ENCODE assay signal across 10 mouse cellular contexts in genomic region chr15:77830481-77831137, GRCm38 (mm10). TPM values are rescaled to one million over a fixed set of nuclear protein-coding genes. Genes with fewer than 3 reads are reported as not detected.
DNase-seq lines count a peak whose midpoint lies in the region; ATAC-seq and TF ChIP-seq lines count a peak whose summit lies in the region.
"Had no signal": no experiment of that assay in that cellular context is flagged by ENCODE, and none has a peak within 500 bp of the region (broad histone marks: within the 10 kb centered on the region; RNA-seq: fewer than 3 reads in every experiment).

No protein-coding gene starts in this region.

- no peaks in the 10 kb centered on the region for H3K27me3 ChIP-seq in heart, embryonic 15.5 days
- H3K27me3 ChIP-seq in limb, embryonic 15.5 days, result no peaks in the 10 kb centered on the region
- H3K27me3 ChIP-seq in stomach, postnatal 0 days (ENCODE audit: control insufficient read depth, insufficient read depth, low read length), result no peaks in the 10 kb centered on the region
- H3K27me3 ChIP-seq in hindbrain, postnatal 0 days (ENCODE audit: insufficient read depth, low read length), result no peaks in the 10 kb centered on the region

- no peak for TF ChIP-seq EP300 in stomach, postnatal 0 days (optimal IDR thresholded peaks at IDR 0.05)

- H3K4me3 ChIP-seq in heart, embryonic 15.5 days, result no peak overlapping the region
- no peak overlapping the region for H3K4me3 ChIP-seq in limb, embryonic 15.5 days
- no peak overlapping the region for H3K4me3 ChIP-seq in stomach, postnatal 0 days (ENCODE audit: low read depth, low read length)
- H3K4me3 ChIP-seq in hindbrain, postnatal 0 days (ENCODE audit: low read length), result no peak overlapping the region

- H3K9ac ChIP-seq in heart, embryonic 15.5 days, result no peak overlapping the region
- no peak overlapping the region for H3K9ac ChIP-seq in limb, embryonic 15.5 days
- H3K9ac ChIP-seq in stomach, postnatal 0 days (ENCODE audit: low read length), result no peak overlapping the region
- no peak overlapping the region for H3K9ac ChIP-seq in hindbrain, postnatal 0 days (replicated peaks; ENCODE audit: low read length)

- WGBS in heart, embryonic 15.5 days, result 74% methylated on average over 5 of the region's 5 CpGs
- 67% methylated on average over 5 of the region's 5 CpGs for WGBS in limb, embryonic 15.5 days
- WGBS in stomach, postnatal 0 days, result 50% methylated on average over 5 of the region's 5 CpGs
- 90% methylated on average over 5 of the region's 5 CpGs for WGBS in hindbrain, postnatal 0 days

- no peaks in the 10 kb centered on the region; the same call in none of the 2 replicates for H3K36me3 ChIP-seq in heart, embryonic 15.5 days
- 0 out of 2 replicates have a peak, but pooled peaks cover 14% of the 10 kb centered on the region for H3K36me3 ChIP-seq in limb, embryonic 15.5 days
- 0 out of 2 replicates have a peak, but pooled peaks cover 3% of the 10 kb centered on the region for H3K36me3 ChIP-seq in stomach, postnatal 0 days (ENCODE audit: control insufficient read depth, insufficient read depth, low read length)
- no peaks in the 10 kb centered on the region for H3K36me3 ChIP-seq in hindbrain, postnatal 0 days (ENCODE audit: insufficient read depth, low read length)

- H3K9me3 ChIP-seq in heart, embryonic 15.5 days (replicated peaks), result no peaks in the 10 kb centered on the region
- no peaks in the 10 kb centered on the region for H3K9me3 ChIP-seq in limb, embryonic 15.5 days
- no peaks in the 10 kb centered on the region for H3K9me3 ChIP-seq in stomach, postnatal 0 days (ENCODE audit: control insufficient read depth, low read length)
- H3K9me3 ChIP-seq in hindbrain, postnatal 0 days (ENCODE audit: low read length), result no peaks in the 10 kb centered on the region

- no peak overlapping the region for H3K4me2 ChIP-seq in heart, embryonic 15.5 days
- no peak overlapping the region for H3K4me2 ChIP-seq in limb, embryonic 15.5 days
- no peak overlapping the region for H3K4me2 ChIP-seq in stomach, postnatal 0 days (replicated peaks; ENCODE audit: low read depth)
- H3K4me2 ChIP-seq in hindbrain, postnatal 0 days (ENCODE audit: low read depth, low read length), result no peak overlapping the region

- peaks cover 84% of the 10 kb centered on the region for H3K4me1 ChIP-seq in heart, embryonic 15.5 days (replicated peaks)
- peaks cover 47% of the 10 kb centered on the region for H3K4me1 ChIP-seq in limb, embryonic 15.5 days
- peaks cover 33% of the 10 kb centered on the region for H3K4me1 ChIP-seq in stomach, postnatal 0 days (replicated peaks; ENCODE audit: control insufficient read depth, insufficient read depth)
- peaks cover under 1% of the 10 kb centered on the region; the same call in 1 of the 2 replicates for H3K4me1 ChIP-seq in hindbrain, postnatal 0 days (ENCODE audit: insufficient read depth, low read length)

- H3K27ac ChIP-seq in heart, embryonic 15.5 days, result peak overlapping the region; percentile 31; the same call in 1 of the 2 replicates
- peak overlapping the region; percentile 39; the same call in 1 of the 2 replicates for H3K27ac ChIP-seq in limb, embryonic 15.5 days
- H3K27ac ChIP-seq in stomach, postnatal 0 days (replicated peaks), result peak overlapping the region; percentile 84
- no peak overlapping the region for H3K27ac ChIP-seq in hindbrain, postnatal 0 days

- no peak for DNase-seq in heart, adult 8-10 months (ENCODE audit: low spot score)
- peak; percentile 60 to 68 for DNase-seq in spleen, postnatal 36 days (ENCODE audit: low spot score in 2 of 2)
- no peak for DNase-seq in spleen, adult 18-20 months
- no peak for DNase-seq in stomach, postnatal 0 days (ENCODE audit: low spot score)
- no peak for DNase-seq in frontal cortex, postnatal 36 days (ENCODE audit: low spot score in 2 of 2)
- no peak for DNase-seq in hindbrain, postnatal 0 days (ENCODE audit: low spot score)
- DNase-seq: cerebellum, adult 11 months; left cerebral cortex, postnatal 4 days had no signal

- ATAC-seq in heart, embryonic 15.5 days (replicated peaks; ENCODE audit: insufficient number of reproducible peaks, insufficient read depth, low FRiP score, low read depth), result no peak
- no peak for ATAC-seq in limb, embryonic 15.5 days (ENCODE audit: insufficient number of reproducible peaks, low FRiP score, low TSS enrichment, low read depth)
- ATAC-seq in stomach, postnatal 0 days (ENCODE audit: low FRiP score, low TSS enrichment), result no peak
- no peak for ATAC-seq in hindbrain, postnatal 0 days

- no peak for TF ChIP-seq CTCF in stomach, postnatal 0 days (IDR thresholded peaks at IDR 0.05; ENCODE audit: low read depth)
- TF ChIP-seq CTCF in hindbrain, postnatal 0 days (IDR thresholded peaks at IDR 0.05; ENCODE audit: low read depth), result no peak

RNA-seq across cellular contexts. Expression of gene Myh9, which starts 11.4 kb away (rescaled TPM):
- 25.2 and 33.7 TPM in 2 replicates for polyA plus RNA-seq in heart, embryonic 15.5 days (2015; fragmentation: Nextera tagmentation; extraction: Ambion mirVana)
- 100 to 1,000 TPM in 1 of 4 experiments, 10 to 100 TPM in 3; 72.5 to 127 (median 97.2) TPM for total RNA-seq in heart, adult 8-10 months (2022)
- 39.9 and 44.1 TPM in 2 replicates for polyA plus RNA-seq in limb, embryonic 15.5 days (2015; fragmentation: Nextera tagmentation; extraction: Ambion mirVana)
- 27.9 and 32.9 TPM in 2 replicates for polyA plus RNA-seq in stomach, postnatal 0 days (2015; fragmentation: Nextera tagmentation; extraction: Ambion mirVana)
- 29.4 and 33.6 TPM in 2 replicates for total RNA-seq in hindbrain, postnatal 0 days (2014; rRNA removed)
- polyA plus RNA-seq in hindbrain, postnatal 0 days (2015; fragmentation: Nextera tagmentation; extraction: Ambion mirVana), result 8.4 and 9.1 TPM in 2 replicates

Comparison
In these comparisons a context has a peak if more than half of its experiments do, and no peak if none do; other contexts are left out.
1. DNase-seq: peak in spleen, postnatal 36 days (2 of 2); none in heart, adult 8-10 months (single experiment), spleen, adult 18-20 months (0 of 2), stomach, postnatal 0 days (single experiment), frontal cortex, postnatal 36 days (0 of 2) and hindbrain, postnatal 0 days (single experiment).